Mouse (Mus musculus): ENCODE measurements around the gene Mapk9. TPM values are rescaled to one million over a fixed set of nuclear protein-coding genes. Genes with fewer than 3 reads are reported as not detected.

Mapk9 gene
- polyA plus RNA-seq, 1 experiment from 2014 or later: 33.2 TPM

- ATAC-seq (ENCODE audit: insufficient number of reproducible peaks, low FRiP score, low TSS enrichment, low read depth): no peak
- no peak overlapping the region for H3K27ac ChIP-seq
- H3K4me3 ChIP-seq: no peak overlapping the region
- no peaks in the 10 kb centered on the region for H3K36me3 ChIP-seq
- H3K27me3 ChIP-seq: no peaks in the 10 kb centered on the region
- H3K4me1 ChIP-seq: peaks cover 3% of the 10 kb centered on the region; the same call in 1 of the 2 replicates
- no peaks in the 10 kb centered on the region for H3K9me3 ChIP-seq
- 72% methylated on average over 1 of the region's 1 CpGs for WGBS
- no peak overlapping the region for H3K4me2 ChIP-seq
- no peak overlapping the region for H3K9ac ChIP-seq
Observed at GRCm38 (mm10) chr11:49933811-49934210, 87.3 kb downstream of the Mapk9 start.

- no peaks in the 10 kb centered on the region for H3K27me3 ChIP-seq
- H3K36me3 ChIP-seq: no peaks in the 10 kb centered on the region
- H3K9ac ChIP-seq: no peak overlapping the region
- no peak for ATAC-seq (ENCODE audit: insufficient number of reproducible peaks, low FRiP score, low TSS enrichment, low read depth)
- H3K9me3 ChIP-seq: no peaks in the 10 kb centered on the region
- peaks cover 3% of the 10 kb centered on the region; the same call in 1 of the 2 replicates for H3K4me1 ChIP-seq
- WGBS: 60% methylated on average over 10 of the region's 10 CpGs
- no peak overlapping the region for H3K27ac ChIP-seq
- H3K4me3 ChIP-seq: no peak overlapping the region
- no peak overlapping the region for H3K4me2 ChIP-seq
Observed at GRCm38 (mm10) chr11:49934322-49934721, 87.8 kb downstream of the Mapk9 start.

Small RNA genes lying within 50 kb of the gene (microRNA-seq; reads per million reads assigned to microRNA genes)
- gene Gm23492: not detected

Other genes starting within 250 kb of the Mapk9 start
- gene Flt4, start 237.5 kb upstream of the Mapk9 start, polyA plus RNA-seq (2015; fragmentation: Nextera tagmentation; extraction: Ambion mirVana): 5.5 and 5.6 TPM in 2 replicates
- not detected in 2 replicates for gene Scgb3a1, start 183.1 kb upstream of the Mapk9 start, polyA plus RNA-seq (2015; fragmentation: Nextera tagmentation; extraction: Ambion mirVana)
- gene Cnot6, start 134.0 kb upstream of the Mapk9 start, polyA plus RNA-seq (2015; fragmentation: Nextera tagmentation; extraction: Ambion mirVana): 40.1 and 47.9 TPM in 2 replicates
- 32.0 and 34.3 TPM in 2 replicates for gene Gfpt2, start 52.6 kb upstream of the Mapk9 start, polyA plus RNA-seq (2015; fragmentation: Nextera tagmentation; extraction: Ambion mirVana)
- 0.76 and 1.4 TPM in 2 replicates for gene Rasgef1c, start 55.1 kb downstream of the Mapk9 start, polyA plus RNA-seq (2015; fragmentation: Nextera tagmentation; extraction: Ambion mirVana)
- gene Rnf130, start 178.6 kb downstream of the Mapk9 start, polyA plus RNA-seq (2015; fragmentation: Nextera tagmentation; extraction: Ambion mirVana): 74.5 and 77.3 TPM in 2 replicates

Data from limb, embryonic 15.5 days (tissue).